Mouse (Mus musculus) bone marrow macrophage, adult 2 months (primary cell): Measurements from ENCODE around the gene Olfr484.

Experiments
- CTCF ChIP-seq: IDR thresholded peaks from 2 replicates; pipeline ENCODE4 v1.5.1; 2012; ENCODE audit warnings: low read depth, mild to moderate bottlenecking, low read length, moderate library complexity
- POLR2A ChIP-seq: IDR thresholded peaks from 2 replicates; pipeline ENCODE4 v1.6.1; 2012; ENCODE audit warnings: mild to moderate bottlenecking, low read depth, low read length, borderline replicate concordance

- TF ChIP-seq POLR2A: no peak
- no peak for TF ChIP-seq CTCF
Measured at GRCm38 (mm10) chr7:108159771-108160170, 32.5 kb upstream of the Olfr484 start, which contains the start of gene Olfr485.
